Mouse (Mus musculus) left cerebral cortex, postnatal 4 days (tissue): ENCODE results near the gene Utp3. TPM values are rescaled to one million over a fixed set of nuclear protein-coding genes. Genes with fewer than 3 reads are reported as not detected.

Experiments
- DNase-seq: peaks from one replicate; pipeline ENCODE4 v3.0.0-alpha.2; 2022
- intact Hi-C: fragments of 180-260 bp; cut with DNase I; formaldehyde crosslinking; loops from one replicate; pipeline ENCODE4 v1.15.1; 2025
- total RNA-seq, 2 experiments: library from RNA; stranded (reverse); gene quantifications; 2 replicates each; pipeline ENCODE4 v1.2.3; 2021

The Utp3 gene
- total RNA-seq, 2 experiments from 2014 or later = 29.2 to 29.7 TPM

GRCm38 (mm10) chr5:88566034-88566841 lies 12.0 kb downstream of the Utp3 start:
- no peak for DNase-seq

GRCm38 (mm10) chr5:88569541-88569940 lies 15.3 kb downstream of the Utp3 start:
- intact Hi-C loops = no loop called here
- no peak for DNase-seq

More at GRCm38 (mm10) chr5:88566034-88566841, 12.0 kb downstream of the Utp3 start:
- intact Hi-C loops = no loop called here

GRCm38 (mm10) chr5:88574829-88575228 lies 20.6 kb downstream of the Utp3 start:
- no peak for DNase-seq
- intact Hi-C loops = no loop called here

GRCm38 (mm10) chr5:88575506-88576338 lies 21.5 kb downstream of the Utp3 start:
- intact Hi-C loops = no loop called here
- DNase-seq = peak; percentile 31

GRCm38 (mm10) chr5:88580681-88581080 lies 26.4 kb downstream of the Utp3 start:
- intact Hi-C loops = no loop called here
- DNase-seq = no peak

- no peak for DNase-seq
- intact Hi-C loops = no loop called here
These were observed 27.1 kb downstream of the Utp3 start for GRCm38 (mm10) chr5:88581343-88581742.

- intact Hi-C loops = no loop called here
- peak; percentile 72 for DNase-seq
These were observed 29.2 kb downstream of the Utp3 start for GRCm38 (mm10) chr5:88583271-88584031.

- intact Hi-C loops = no loop called here
- peak; percentile 32 for DNase-seq
These were observed 29.8 kb downstream of the Utp3 start for GRCm38 (mm10) chr5:88584061-88584460.

GRCm38 (mm10) chr5:88586407-88587174 lies 32.3 kb downstream of the Utp3 start:
- intact Hi-C loops = no loop called here
- DNase-seq = peak; percentile 33

- intact Hi-C loops = no loop called here
- peak; percentile 30 for DNase-seq
These were observed 33.1 kb downstream of the Utp3 start for GRCm38 (mm10) chr5:88587211-88587934.

GRCm38 (mm10) chr5:88588481-88588880 lies 34.2 kb downstream of the Utp3 start:
- intact Hi-C loops = no loop called here

GRCm38 (mm10) chr5:88593421-88594172 lies 39.3 kb downstream of the Utp3 start:
- intact Hi-C loops = no loop called here
- DNase-seq = no peak

More at GRCm38 (mm10) chr5:88588481-88588880, 34.2 kb downstream of the Utp3 start:
- DNase-seq = no peak

- no peak for DNase-seq
- intact Hi-C loops = no loop called here
These were observed 39.9 kb downstream of the Utp3 start for GRCm38 (mm10) chr5:88594173-88594569.

- intact Hi-C loops = no loop called here
- no peak for DNase-seq
These were observed 41.5 kb downstream of the Utp3 start for GRCm38 (mm10) chr5:88595537-88596455.

- DNase-seq = no peak
- intact Hi-C loops = no loop called here
These were observed 44.7 kb downstream of the Utp3 start for GRCm38 (mm10) chr5:88598961-88599360.

- no peak for DNase-seq
- intact Hi-C loops = no loop called here
These were observed 47.8 kb downstream of the Utp3 start for GRCm38 (mm10) chr5:88602030-88602429.

GRCm38 (mm10) chr5:88602713-88603112 lies 48.5 kb downstream of the Utp3 start:
- DNase-seq = no peak
- intact Hi-C loops = no loop called here

GRCm38 (mm10) chr5:88604046-88604445 lies 49.8 kb downstream of the Utp3 start:
- intact Hi-C loops = no loop called here
- no peak for DNase-seq
